Mouse (Mus musculus) bone marrow, adult 2 months (tissue): Measurements from ENCODE around the gene Gm29609.

Source experiments
- CTCF ChIP-seq: fragments of 200-500 bp; IDR thresholded peaks from 2 replicates; pipeline ENCODE4 v1.5.1; 2011; ENCODE audit warnings: low read length, control low read depth; ENCODE audit not compliant: control insufficient read depth, insufficient read depth
- POLR2A ChIP-seq: fragments of 200-500 bp; IDR thresholded peaks from 2 replicates; pipeline ENCODE4 v1.6.1; 2011; ENCODE audit warnings: low read depth, mild to moderate bottlenecking, control low read depth, low read length, borderline replicate concordance; ENCODE audit not compliant: control insufficient read depth

DNA sequence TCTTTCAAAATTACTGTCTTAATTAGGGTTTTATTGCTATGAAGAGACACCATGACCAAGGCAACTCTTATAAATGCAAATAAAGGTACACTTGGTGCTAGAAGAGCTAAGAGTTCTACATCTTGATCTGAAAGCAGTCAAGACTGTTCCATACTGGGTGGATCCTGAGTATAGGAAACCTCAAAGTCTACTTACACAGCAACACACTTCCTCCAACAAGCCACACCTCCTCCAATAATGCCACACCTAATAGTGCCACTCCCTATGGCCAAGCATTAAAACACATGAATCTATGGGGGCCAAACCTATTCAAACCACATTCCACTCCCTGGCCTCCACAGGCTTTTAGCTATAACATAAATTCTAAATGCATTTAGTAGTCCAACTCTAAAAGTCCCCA is 17.2 kb downstream of the Gm29609 start:
- TF ChIP-seq CTCF (no peak), POLR2A (no peak)
